Mouse (Mus musculus): ENCODE results near the gene Ctdnep1. TPM values are rescaled to one million over a fixed set of nuclear protein-coding genes. Genes with fewer than 3 reads are reported as not detected.
"Not testable (repeated sequence)": the region's sequence is repeated elsewhere in the genome, so short reads cannot be mapped to it uniquely, and the experiment has no call there.

Gene Ctdnep1
- polyA plus RNA-seq, 1 experiment from 2014 or later = 23.0 TPM

DNA sequence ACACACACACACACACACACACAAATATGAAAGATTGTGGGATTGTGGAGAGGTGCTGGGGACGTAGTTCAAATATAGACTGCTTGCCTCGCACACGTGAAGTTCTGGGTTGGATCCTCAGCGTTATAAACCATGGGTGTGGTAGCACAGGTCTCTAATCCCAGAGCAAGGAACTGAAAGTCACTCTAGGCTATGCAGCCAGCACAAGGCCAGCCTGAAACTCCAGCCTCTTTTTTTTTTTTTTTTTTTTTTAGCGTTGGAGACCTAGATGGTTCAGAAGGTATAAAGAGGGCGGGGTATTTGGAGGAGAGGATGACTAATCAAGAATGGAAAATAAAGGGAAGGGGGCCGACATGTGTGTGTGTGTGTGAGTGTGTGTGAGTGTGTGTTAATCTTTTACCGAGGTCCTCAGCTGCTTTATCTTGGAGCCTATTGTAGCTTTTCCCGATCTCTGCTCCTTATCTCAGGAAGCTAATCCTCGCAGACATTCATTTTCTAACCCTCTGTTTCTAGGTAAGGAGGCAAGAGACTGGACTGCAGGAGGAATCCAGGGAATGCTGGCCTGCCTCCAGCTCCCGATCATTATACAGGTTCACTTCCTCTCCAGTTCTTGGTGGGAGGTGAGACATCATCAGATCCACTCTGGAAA is 27.6 kb upstream of the Ctdnep1 start:
- H3K4me2 ChIP-seq (replicated peaks) = no peak overlapping the region
- 0 out of 2 replicates have a peak, but pooled peaks cover 2% of the 10 kb centered on the region for H3K4me1 ChIP-seq
- H3K9ac ChIP-seq = no peak overlapping the region
- H3K27me3 ChIP-seq (replicated peaks) = peaks cover 7% of the 10 kb centered on the region; the same call in 1 of the 2 replicates
- H3K36me3 ChIP-seq = no peaks in the 10 kb centered on the region
- no peak overlapping the region for H3K27ac ChIP-seq
- ATAC-seq (ENCODE audit: low FRiP score, low read depth) = no peak
- no peaks in the 10 kb centered on the region for H3K9me3 ChIP-seq
- H3K4me3 ChIP-seq = no peak overlapping the region
- WGBS = 75% methylated on average over 11 of the region's 11 CpGs

DNA sequence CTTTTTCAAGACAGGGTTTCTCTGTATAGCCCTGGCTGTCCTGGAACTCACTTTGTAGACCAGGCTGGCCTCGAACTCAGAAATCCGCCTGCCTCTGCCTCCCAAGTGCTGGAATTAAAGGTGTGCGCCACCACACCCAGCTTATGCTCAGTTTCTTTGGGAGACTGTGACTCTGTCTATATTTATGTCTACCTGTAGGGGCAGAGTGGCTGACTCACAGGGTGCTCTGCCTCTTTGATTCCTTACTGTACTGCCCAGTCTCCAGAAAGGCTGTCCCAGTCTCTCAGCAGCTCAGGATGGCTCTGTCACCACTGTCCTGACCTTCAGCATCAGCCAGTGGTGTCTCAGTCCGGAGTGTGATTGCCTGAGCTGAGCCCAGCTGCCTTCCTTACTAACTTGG is 25.3 kb upstream of the Ctdnep1 start:
- H3K27me3 ChIP-seq (replicated peaks); H3K4me2 ChIP-seq (replicated peaks); H3K4me1 ChIP-seq; H3K36me3 ChIP-seq; H3K9ac ChIP-seq; H3K9me3 ChIP-seq; H3K27ac ChIP-seq; ATAC-seq (ENCODE audit: low FRiP score, low read depth); H3K4me3 ChIP-seq: not testable (repeated sequence)
- whole genome bisulfite sequencing = 81% methylated on average over 4 of the region's 4 CpGs

DNA sequence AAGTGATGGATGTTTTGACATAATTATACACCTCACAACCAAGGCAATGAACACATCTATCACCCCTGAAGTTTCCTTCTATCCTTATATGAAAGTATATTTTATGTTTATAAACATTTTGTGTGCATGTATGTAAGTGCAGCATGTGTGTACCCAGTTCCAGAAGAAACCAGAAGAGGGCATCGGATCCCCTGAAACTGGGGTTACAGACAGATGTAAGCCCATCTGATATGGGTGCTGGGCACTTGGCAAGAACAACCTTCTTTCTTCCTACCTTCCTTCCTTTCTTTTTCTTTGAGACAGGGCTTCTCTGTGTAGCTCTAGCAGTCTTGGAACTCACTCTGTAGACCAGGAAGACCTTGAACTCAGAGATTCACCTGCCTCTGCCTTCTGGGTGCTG is 24.7 kb upstream of the Ctdnep1 start:
- Histone ChIP-seq H3K9me3 (no peaks in the 10 kb centered on the region), H3K36me3 (no peaks in the 10 kb centered on the region), H3K4me3 (no peak overlapping the region), H3K9ac (no peak overlapping the region), H3K4me1 (no peaks in the 10 kb centered on the region), H3K27me3 (replicated peaks) (peaks cover 5% of the 10 kb centered on the region; the same call in 1 of the 2 replicates), H3K27ac (no peak overlapping the region), H3K4me2 (replicated peaks) (no peak overlapping the region)
- 74% methylated on average over 1 of the region's 1 CpGs for WGBS
- no peak for ATAC-seq (ENCODE audit: low FRiP score, low read depth)

DNA sequence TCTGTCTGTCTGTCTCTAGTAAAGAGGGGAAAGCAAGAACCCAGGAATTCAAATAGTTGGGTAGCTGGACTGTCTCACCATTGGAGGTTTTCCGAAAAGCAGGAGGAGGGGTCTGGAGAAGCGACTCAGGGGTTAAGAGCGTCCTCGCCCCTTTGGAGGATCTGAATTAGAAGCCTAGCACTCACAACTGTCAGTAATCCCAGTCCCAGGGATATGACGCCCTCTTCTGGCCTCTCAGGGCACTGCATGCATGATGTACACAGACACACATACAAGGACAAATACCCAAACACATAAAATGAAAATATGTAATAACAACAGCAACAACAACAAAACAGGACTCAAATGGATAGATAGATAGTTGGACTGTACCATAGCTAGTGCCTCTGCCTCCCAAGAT is 20.3 kb upstream of the Ctdnep1 start:
- no peak for ATAC-seq (ENCODE audit: low FRiP score, low read depth)
- H3K27me3 ChIP-seq (replicated peaks) = peaks cover 43% of the 10 kb centered on the region
- H3K4me3 ChIP-seq = no peak overlapping the region
- WGBS = 33% methylated on average over 5 of the region's 5 CpGs
- H3K9ac ChIP-seq = no peak overlapping the region
- no peak overlapping the region for H3K27ac ChIP-seq
- H3K36me3 ChIP-seq = no peaks in the 10 kb centered on the region
- H3K4me2 ChIP-seq (replicated peaks) = no peak overlapping the region
- H3K4me1 ChIP-seq = peaks cover 5% of the 10 kb centered on the region; the same call in 1 of the 2 replicates
- H3K9me3 ChIP-seq = no peaks in the 10 kb centered on the region

DNA sequence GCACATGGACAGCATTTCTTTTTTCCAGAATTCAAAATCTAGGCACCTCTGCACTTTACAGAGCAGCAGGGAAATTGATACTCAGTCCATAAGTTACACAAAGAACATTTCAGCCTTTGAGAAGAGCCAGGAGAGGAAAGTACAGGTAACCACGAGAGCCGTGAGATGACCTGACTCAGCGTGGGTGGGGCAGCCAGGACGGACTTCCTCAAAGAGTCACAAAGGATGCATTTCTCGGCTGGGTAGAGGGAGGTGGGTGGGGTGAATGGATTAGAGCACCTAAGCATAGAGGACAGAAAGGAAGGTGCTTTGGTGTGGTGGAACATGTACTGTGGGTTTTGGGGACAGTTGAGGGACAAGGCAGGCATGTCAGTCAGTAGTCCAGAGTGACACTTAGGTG is 19.1 kb upstream of the Ctdnep1 start:
- Histone ChIP-seq H3K36me3 (no peaks in the 10 kb centered on the region), H3K27ac (no peak overlapping the region), H3K4me2 (replicated peaks) (no peak overlapping the region), H3K4me1 (peaks cover 14% of the 10 kb centered on the region), H3K9ac (no peak overlapping the region), H3K4me3 (no peak overlapping the region), H3K27me3 (replicated peaks) (peaks cover 52% of the 10 kb centered on the region), H3K9me3 (no peaks in the 10 kb centered on the region)
- ATAC-seq (ENCODE audit: low FRiP score, low read depth) = no peak
- WGBS = 44% methylated on average over 5 of the region's 5 CpGs

DNA sequence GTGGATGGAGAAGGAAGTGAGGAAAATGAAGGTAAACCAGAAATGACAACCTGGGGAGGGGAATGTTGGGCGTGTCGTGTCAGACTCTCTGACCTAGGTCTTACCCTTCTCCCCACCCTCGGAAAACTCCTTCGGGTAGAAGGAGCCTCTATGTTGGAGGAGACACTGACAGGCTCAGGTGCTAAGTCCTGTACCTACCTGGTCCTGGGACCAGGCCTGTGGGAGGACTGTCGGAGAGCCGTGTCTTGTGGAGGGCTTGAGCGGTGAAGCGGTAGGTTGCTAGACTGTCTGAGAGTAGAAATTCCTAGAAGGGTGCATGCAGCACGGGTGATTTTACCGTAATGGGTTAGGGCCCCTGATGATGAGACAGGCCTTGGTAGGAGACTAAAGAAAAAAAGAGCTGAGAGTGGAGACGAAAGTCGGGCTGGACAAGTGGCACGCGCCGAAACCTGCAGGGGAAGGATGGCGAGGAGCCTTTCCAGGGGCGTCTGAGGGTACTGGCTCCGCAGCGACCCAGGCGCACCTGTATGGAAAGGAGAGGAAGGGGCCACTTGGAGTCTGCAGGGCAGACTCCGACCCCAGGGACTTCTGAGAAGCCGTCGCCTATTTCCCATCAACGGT is 16.2 kb upstream of the Ctdnep1 start, which contains the start of gene Cldn7:
TSS of gene Cldn7 (plus strand) at position 130 of the 621 bp plus-strand sequence.
- peaks cover 15% of the 10 kb centered on the region for H3K4me1 ChIP-seq
- peaks cover 71% of the 10 kb centered on the region for H3K27me3 ChIP-seq (replicated peaks)
- H3K4me3 ChIP-seq = peak within 1 kb of the TSS; percentile 11; the same call in 1 of the 2 replicates
- peaks cover 18% of the 10 kb centered on the region for H3K36me3 ChIP-seq
- WGBS = 11% methylated on average over 24 of the region's 24 CpGs
- H3K9ac ChIP-seq = no peak within 1 kb of the TSS
- no peaks in the 10 kb centered on the region for H3K9me3 ChIP-seq
- no peak within 1 kb of the TSS for H3K27ac ChIP-seq
- H3K4me2 ChIP-seq (replicated peaks) = peak within 1 kb of the TSS; percentile 38
- ATAC-seq (ENCODE audit: low FRiP score, low read depth) = no peak

DNA sequence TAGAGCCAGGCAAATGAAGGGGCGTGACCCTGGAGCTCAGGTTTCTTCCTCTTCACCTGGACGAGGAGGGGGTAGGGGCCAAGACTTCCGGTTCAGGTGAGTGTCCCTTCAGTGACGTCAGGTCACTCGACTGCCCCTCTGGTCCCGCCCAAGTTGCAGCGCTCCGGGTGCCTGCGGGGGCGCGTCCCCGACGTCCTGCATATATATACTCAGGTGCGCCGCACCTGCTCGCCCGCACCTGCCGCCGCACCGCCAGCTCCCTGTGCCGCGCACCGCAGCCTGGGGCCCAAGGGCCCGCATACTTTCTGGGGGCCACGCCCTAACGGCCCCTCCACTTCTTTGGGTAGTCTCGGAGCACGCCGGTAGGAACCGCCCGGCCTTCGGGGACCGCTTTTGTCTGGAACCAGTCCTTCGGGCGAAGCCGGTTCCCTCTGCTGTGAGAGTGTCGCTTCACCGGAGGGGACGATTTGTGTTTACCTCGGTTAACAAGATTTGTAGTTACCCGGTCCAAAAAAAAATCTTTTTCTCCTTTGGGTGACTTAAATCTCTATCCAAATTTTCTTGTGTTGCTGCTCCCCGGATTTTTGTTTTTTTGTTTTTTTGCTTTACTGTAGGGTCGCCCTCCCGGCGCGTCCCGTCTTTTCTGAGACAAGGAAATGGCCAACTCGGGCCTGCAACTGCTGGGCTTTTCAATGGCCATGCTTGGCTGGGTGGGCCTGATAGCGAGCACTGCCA is 15.5 kb upstream of the Ctdnep1 start:
- H3K9ac ChIP-seq = no peak overlapping the region
- 2% methylated on average over 49 of the region's 49 CpGs for WGBS
- ATAC-seq (ENCODE audit: low FRiP score, low read depth) = no peak

DNA sequence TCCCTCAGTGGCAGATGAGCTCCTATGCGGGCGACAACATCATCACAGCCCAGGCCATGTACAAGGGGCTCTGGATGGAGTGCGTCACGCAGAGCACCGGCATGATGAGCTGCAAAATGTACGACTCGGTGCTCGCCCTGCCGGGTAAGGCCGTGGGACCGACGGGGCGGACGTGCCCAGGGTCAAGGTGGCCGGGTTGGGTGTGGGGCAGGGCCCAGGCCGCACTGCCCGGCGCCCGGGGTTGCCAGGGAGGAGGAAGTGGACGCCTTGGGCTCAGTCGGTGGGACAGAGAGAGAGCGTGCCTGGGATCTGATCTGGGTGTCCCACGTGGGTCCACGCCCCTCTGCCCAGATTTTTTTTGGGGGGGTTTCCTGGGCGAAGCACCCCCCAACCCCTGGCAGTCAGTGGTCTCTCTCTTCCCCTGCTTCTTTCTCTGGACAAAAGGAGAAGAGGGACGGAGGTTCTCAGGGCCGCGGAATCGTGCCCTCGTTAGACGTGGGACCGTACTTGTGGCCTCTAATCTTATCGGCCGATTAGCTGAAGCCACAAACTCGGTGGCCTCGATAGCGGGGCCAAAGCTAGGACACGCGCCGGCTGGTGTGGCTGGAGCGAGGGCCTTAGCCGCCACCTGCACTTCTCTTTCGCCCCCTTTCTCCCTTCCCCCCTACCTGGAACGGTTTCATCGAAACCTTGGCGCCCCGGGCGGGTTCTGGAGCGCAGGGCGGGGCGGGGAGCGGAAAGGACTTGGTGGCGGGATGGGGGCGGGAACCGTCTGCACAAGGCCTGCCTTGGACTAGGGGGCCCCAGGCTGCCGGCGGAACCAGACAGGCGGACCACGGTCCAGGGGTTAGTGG is 14.7 kb upstream of the Ctdnep1 start:
- H3K4me3 ChIP-seq = peak overlapping the region; percentile 19
- ATAC-seq (ENCODE audit: low FRiP score, low read depth) = no peak
- 2% methylated on average over 59 of the region's 59 CpGs for WGBS

More for the DNA sequence above, 15.5 kb upstream of the Ctdnep1 start:
- peaks cover 25% of the 10 kb centered on the region for H3K36me3 ChIP-seq
- no peaks in the 10 kb centered on the region for H3K9me3 ChIP-seq
- H3K27ac ChIP-seq = no peak overlapping the region
- peaks cover 15% of the 10 kb centered on the region for H3K4me1 ChIP-seq
- H3K4me2 ChIP-seq (replicated peaks) = peak overlapping the region; percentile 55
- peak overlapping the region; percentile 11 for H3K4me3 ChIP-seq
- H3K27me3 ChIP-seq (replicated peaks) = peaks cover 71% of the 10 kb centered on the region

DNA sequence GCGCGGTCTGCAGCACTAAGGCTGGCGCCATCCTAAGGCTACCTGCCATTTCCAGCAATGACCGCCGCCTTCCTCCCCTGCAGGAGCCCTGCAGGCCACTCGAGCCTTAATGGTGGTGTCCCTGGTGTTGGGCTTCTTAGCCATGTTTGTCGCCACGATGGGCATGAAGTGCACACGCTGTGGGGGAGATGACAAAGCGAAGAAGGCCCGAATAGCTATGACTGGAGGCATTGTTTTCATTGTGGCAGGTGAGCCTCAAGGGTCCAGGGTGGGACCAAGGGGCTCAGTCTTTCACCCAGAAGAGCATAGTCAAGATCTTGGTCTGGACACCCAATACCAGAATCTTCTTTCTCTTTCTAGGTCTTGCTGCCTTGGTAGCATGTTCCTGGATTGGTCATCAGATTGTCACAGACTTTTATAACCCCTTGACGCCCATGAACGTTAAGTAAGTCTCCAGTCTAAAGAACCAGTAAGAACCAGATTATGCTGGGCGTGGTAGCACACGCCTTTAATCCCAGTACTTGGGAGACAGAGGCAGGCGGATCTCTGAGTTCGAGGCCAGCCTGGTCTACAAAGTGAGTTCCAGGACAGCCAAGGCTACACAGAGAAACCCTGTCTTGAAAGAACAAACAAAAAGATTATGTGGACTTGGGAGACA is 14.0 kb upstream of the Ctdnep1 start:
- H3K4me2 ChIP-seq (replicated peaks) = peak overlapping the region; percentile 55
- H3K9me3 ChIP-seq = no peaks in the 10 kb centered on the region
- peaks cover 28% of the 10 kb centered on the region for H3K36me3 ChIP-seq
- peak overlapping the region; percentile 42 for H3K9ac ChIP-seq
- no peak overlapping the region for H3K27ac ChIP-seq
- peaks cover 66% of the 10 kb centered on the region for H3K27me3 ChIP-seq (replicated peaks)
- no peak for ATAC-seq (ENCODE audit: low FRiP score, low read depth)
- peak overlapping the region; percentile 19 for H3K4me3 ChIP-seq
- H3K4me1 ChIP-seq = peaks cover 15% of the 10 kb centered on the region
- WGBS = 37% methylated on average over 17 of the region's 17 CpGs

More for the DNA sequence above, 14.7 kb upstream of the Ctdnep1 start:
- Histone ChIP-seq H3K9ac (peak overlapping the region; percentile 42), H3K4me1 (peaks cover 15% of the 10 kb centered on the region), H3K36me3 (peaks cover 28% of the 10 kb centered on the region), H3K9me3 (no peaks in the 10 kb centered on the region), H3K4me2 (replicated peaks) (peak overlapping the region; percentile 55), H3K27me3 (replicated peaks) (peaks cover 71% of the 10 kb centered on the region), H3K27ac (no peak overlapping the region)

DNA sequence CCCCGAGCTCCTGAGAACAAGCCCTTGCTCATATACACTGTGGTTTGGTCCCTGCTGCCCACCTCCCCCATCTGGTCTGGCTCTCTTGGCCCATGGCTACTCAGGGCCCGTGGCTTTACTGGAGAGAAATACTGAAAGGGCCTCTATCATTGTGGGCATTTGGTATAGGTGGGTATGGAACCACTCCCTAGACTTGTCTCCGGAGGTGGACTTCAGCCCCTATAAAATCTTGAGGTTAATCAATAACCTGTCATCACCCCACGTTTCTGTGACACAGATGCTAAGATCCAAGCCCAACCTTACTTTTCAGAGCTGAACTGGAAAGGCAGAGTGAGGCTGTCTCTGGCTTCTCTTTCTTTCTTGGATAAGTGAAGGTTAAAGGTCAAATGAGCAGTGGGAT is 12.2 kb upstream of the Ctdnep1 start:
- Histone ChIP-seq H3K27ac (no peak overlapping the region), H3K9ac (no peak overlapping the region), H3K4me2 (replicated peaks) (no peak overlapping the region), H3K4me3 (no peak overlapping the region), H3K4me1 (peaks cover 15% of the 10 kb centered on the region), H3K27me3 (replicated peaks) (peaks cover 49% of the 10 kb centered on the region), H3K9me3 (no peaks in the 10 kb centered on the region), H3K36me3 (peaks cover 40% of the 10 kb centered on the region)
- no peak for ATAC-seq (ENCODE audit: low FRiP score, low read depth)
- WGBS = 87% methylated on average over 4 of the region's 4 CpGs

DNA sequence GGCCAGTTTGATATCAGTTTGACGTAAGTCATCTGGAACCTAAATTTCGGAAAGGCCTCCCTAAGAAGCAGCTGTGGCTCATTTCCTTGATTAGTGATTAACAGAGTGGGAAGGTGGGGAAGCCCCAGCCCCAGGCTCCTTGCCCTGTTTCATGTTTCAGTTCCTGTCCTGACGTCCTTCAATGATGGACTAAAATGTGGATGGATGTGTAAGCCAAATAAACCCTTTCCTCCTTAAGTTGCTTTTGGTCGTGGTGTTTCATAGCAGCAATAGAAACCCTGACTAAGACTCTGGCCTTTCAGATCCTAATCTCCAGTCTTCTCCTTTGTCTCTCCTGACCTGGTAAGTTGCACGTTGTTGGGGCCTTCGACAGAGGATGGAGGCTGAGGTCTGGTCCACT is 10.7 kb upstream of the Ctdnep1 start:
- Histone ChIP-seq H3K9ac (no peak overlapping the region), H3K4me3 (no peak overlapping the region), H3K27me3 (replicated peaks) (peaks cover 35% of the 10 kb centered on the region), H3K36me3 (peaks cover 54% of the 10 kb centered on the region), H3K4me2 (replicated peaks) (no peak overlapping the region), H3K9me3 (no peaks in the 10 kb centered on the region), H3K4me1 (peaks cover 14% of the 10 kb centered on the region), H3K27ac (no peak overlapping the region)
- ATAC-seq (ENCODE audit: low FRiP score, low read depth) = no peak
- 89% methylated on average over 6 of the region's 6 CpGs for WGBS

All from neural tube, embryonic 12.5 days (tissue).